Mouse (Mus musculus) spleen, adult 18-20 months (tissue): ENCODE results near the gene Ndufa6.
A peak's percentile ranks its signal among the peaks of the same experiment; 100 is the strongest.
"Not testable (repeated sequence)": the region's sequence is repeated elsewhere in the genome, so short reads cannot be mapped to it uniquely, and the experiment has no call there.

Experiments used
- DNase-seq, 2 experiments: peaks; one replicate each; pipeline ENCODE4 v3.0.0; 2022; ENCODE audit warnings: mixed read lengths in 2 of 2

Gene Ndufa6

GRCm38 (mm10) chr15:82354126-82354945, at the start of gene Ndufa6:
TSS of gene Ndufa6 (minus strand) at chr15:82354322.
- peak; percentile 94 to 95 for DNase-seq

- DNase-seq = no peak
Observed at GRCm38 (mm10) chr15:82403606-82404005, 49.5 kb upstream of the Ndufa6 start.

- no peak for DNase-seq
Observed at GRCm38 (mm10) chr15:82402741-82403140, 48.6 kb upstream of the Ndufa6 start.

- no peak for DNase-seq
Observed at GRCm38 (mm10) chr15:82402106-82402505, 48.0 kb upstream of the Ndufa6 start.

- no peak for DNase-seq
Observed at GRCm38 (mm10) chr15:82401516-82401915, 47.4 kb upstream of the Ndufa6 start.

GRCm38 (mm10) chr15:82395955-82396354, 41.8 kb upstream of the Ndufa6 start:
- not testable (repeated sequence) for DNase-seq

GRCm38 (mm10) chr15:82393922-82394321, 39.8 kb upstream of the Ndufa6 start, which contains the start of gene Cyp2d11:
TSS of gene Cyp2d11 (minus strand) at chr15:82394022.
- not testable (repeated sequence) for DNase-seq

- not testable (repeated sequence) for DNase-seq
Observed at GRCm38 (mm10) chr15:82389916-82390315, 35.8 kb upstream of the Ndufa6 start.

- DNase-seq = no peak
Observed at GRCm38 (mm10) chr15:82385729-82386128, 31.6 kb upstream of the Ndufa6 start.

GRCm38 (mm10) chr15:82382441-82382840, 28.3 kb upstream of the Ndufa6 start:
- no peak for DNase-seq

- DNase-seq = no peak
Observed at GRCm38 (mm10) chr15:82380714-82381062, 26.6 kb upstream of the Ndufa6 start.

- DNase-seq = peak; percentile 41 to 60
Observed at GRCm38 (mm10) chr15:82379871-82380713, 26.0 kb upstream of the Ndufa6 start, which contains the start of gene Cyp2d22. TSS of gene Cyp2d22 (minus strand) at chr15:82380260.

GRCm38 (mm10) chr15:82379511-82379870, 25.4 kb upstream of the Ndufa6 start:
- DNase-seq = no peak

GRCm38 (mm10) chr15:82378261-82379180, 24.4 kb upstream of the Ndufa6 start:
- DNase-seq = no peak

- no peak for DNase-seq
Observed at GRCm38 (mm10) chr15:82377701-82378100, 23.6 kb upstream of the Ndufa6 start.

GRCm38 (mm10) chr15:82376393-82377138, 22.4 kb upstream of the Ndufa6 start:
- DNase-seq = no peak

- DNase-seq = no peak
Observed at GRCm38 (mm10) chr15:82375855-82376254, 21.7 kb upstream of the Ndufa6 start.

- DNase-seq = no peak
Observed at GRCm38 (mm10) chr15:82374437-82374836, 20.3 kb upstream of the Ndufa6 start.

- no peak for DNase-seq
Observed at GRCm38 (mm10) chr15:82372991-82373390, 18.9 kb upstream of the Ndufa6 start.

- no peak for DNase-seq
Observed at GRCm38 (mm10) chr15:82372446-82372845, 18.3 kb upstream of the Ndufa6 start.

GRCm38 (mm10) chr15:82368851-82369250, 14.7 kb upstream of the Ndufa6 start:
- no peak for DNase-seq

- no peak for DNase-seq
Observed at GRCm38 (mm10) chr15:82368146-82368545, 14.0 kb upstream of the Ndufa6 start.
